Comparison of ENCODE assay signal across 16 mouse cellular contexts in genomic region chr11:104580091-104580490, GRCm38 (mm10). TPM values are rescaled to one million over a fixed set of nuclear protein-coding genes. Genes with fewer than 3 reads are reported as not detected.
A peak's percentile ranks its signal among the peaks of the same experiment; 100 is the strongest.
DNase-seq lines count a peak whose midpoint lies in the region; ATAC-seq and TF ChIP-seq lines count a peak whose summit lies in the region.
"Had no signal": no experiment of that assay in that cellular context is flagged by ENCODE, and none has a peak within 500 bp of the region (broad histone marks: within the 10 kb centered on the region; RNA-seq: fewer than 3 reads in every experiment).

No protein-coding gene starts in this region.

- no peaks in the 10 kb centered on the region for H3K9me3 ChIP-seq in heart, embryonic 13.5 days
- no peaks in the 10 kb centered on the region for H3K9me3 ChIP-seq in midbrain, postnatal 0 days (ENCODE audit: low read length)
- no peaks in the 10 kb centered on the region for H3K9me3 ChIP-seq in midbrain, embryonic 11.5 days (ENCODE audit: control insufficient read depth, low read length)
- H3K9me3 ChIP-seq in stomach, postnatal 0 days (ENCODE audit: control insufficient read depth, low read length), result no peaks in the 10 kb centered on the region
- H3K9me3 ChIP-seq: forebrain, embryonic 13.5 days; neural tube, embryonic 13.5 days had no signal

- intact Hi-C loops in heart, adult 2 months (cut with DNase I), result no loop called here

- TF ChIP-seq EP300 in heart, adult 2 months (IDR thresholded peaks at IDR 0.05; ENCODE audit: insufficient read depth, low read depth, low read length), result no peak
- TF ChIP-seq EP300 in stomach, postnatal 0 days (optimal IDR thresholded peaks at IDR 0.05), result no peak

- H3K36me3 ChIP-seq in heart, embryonic 13.5 days, result peaks cover 60% of the 10 kb centered on the region
- H3K36me3 ChIP-seq in heart, adult 2 months (ENCODE audit: control insufficient read depth, insufficient read depth, low read length), result no peaks in the 10 kb centered on the region
- no peaks in the 10 kb centered on the region for H3K36me3 ChIP-seq in midbrain, postnatal 0 days (ENCODE audit: insufficient read depth, low read length)
- no peaks in the 10 kb centered on the region for H3K36me3 ChIP-seq in midbrain, embryonic 11.5 days (ENCODE audit: control insufficient read depth, insufficient read depth, low read length)
- H3K36me3 ChIP-seq in stomach, postnatal 0 days (ENCODE audit: control insufficient read depth, insufficient read depth, low read length), result no peaks in the 10 kb centered on the region
- H3K36me3 ChIP-seq: neural tube, embryonic 13.5 days had no signal

- no peak for DNase-seq in heart, adult 2 months
- DNase-seq in kidney, postnatal 10 days, result peak; percentile 27
- DNase-seq in kidney, adult 8-10 months, result no peak
- DNase-seq in midbrain, postnatal 0 days (ENCODE audit: low spot score), result peak; percentile 20
- no peak for DNase-seq in midbrain, embryonic 11.5 days (ENCODE audit: low spot score, missing footprints)
- DNase-seq in stomach, postnatal 0 days (ENCODE audit: low spot score), result no peak
- DNase-seq: adrenal gland, adult 8-10 months; cerebellum, adult 2 months; kidney, postnatal 36 days; left cerebral cortex, postnatal 4 days; thymus, adult 18-20 months had no signal

- H3K4me3 ChIP-seq in heart, embryonic 13.5 days, result peak overlapping the region; percentile 66
- no peak overlapping the region for H3K4me3 ChIP-seq in heart, adult 2 months
- H3K4me3 ChIP-seq in midbrain, postnatal 0 days (ENCODE audit: low read depth, low read length), result no peak overlapping the region
- H3K4me3 ChIP-seq in midbrain, embryonic 11.5 days (ENCODE audit: low read depth, low read length), result no peak overlapping the region
- no peak overlapping the region for H3K4me3 ChIP-seq in stomach, postnatal 0 days (ENCODE audit: low read depth, low read length)
- H3K4me3 ChIP-seq: forebrain, embryonic 13.5 days; neural tube, embryonic 13.5 days had no signal

- no peaks in the 10 kb centered on the region for H3K27me3 ChIP-seq in heart, embryonic 13.5 days (replicated peaks)
- no peaks in the 10 kb centered on the region for H3K27me3 ChIP-seq in heart, adult 2 months (ENCODE audit: control insufficient read depth, insufficient read depth, low read length)
- H3K27me3 ChIP-seq in midbrain, postnatal 0 days (ENCODE audit: insufficient read depth, low read length), result no peaks in the 10 kb centered on the region
- H3K27me3 ChIP-seq in midbrain, embryonic 11.5 days (ENCODE audit: control insufficient read depth, insufficient read depth, low read length), result no peaks in the 10 kb centered on the region
- no peaks in the 10 kb centered on the region for H3K27me3 ChIP-seq in stomach, postnatal 0 days (ENCODE audit: control insufficient read depth, insufficient read depth, low read length)
- H3K27me3 ChIP-seq: forebrain, embryonic 13.5 days; neural tube, embryonic 13.5 days had no signal

- H3K9ac ChIP-seq in heart, embryonic 13.5 days, result peak overlapping the region; percentile 94
- H3K9ac ChIP-seq in heart, adult 2 months (ENCODE audit: low read depth, low read length), result no peak overlapping the region
- no peak overlapping the region for H3K9ac ChIP-seq in midbrain, postnatal 0 days (replicated peaks; ENCODE audit: low read length, poor library complexity, severe bottlenecking)
- no peak overlapping the region for H3K9ac ChIP-seq in midbrain, embryonic 11.5 days (ENCODE audit: low read length)
- H3K9ac ChIP-seq in stomach, postnatal 0 days (ENCODE audit: low read length), result no peak overlapping the region
- H3K9ac ChIP-seq: forebrain, embryonic 13.5 days; neural tube, embryonic 13.5 days had no signal

- ATAC-seq in heart, embryonic 13.5 days (ENCODE audit: extremely low read depth, insufficient number of reproducible peaks, low FRiP score, low TSS enrichment), result no peak
- ATAC-seq in midbrain, postnatal 0 days (ENCODE audit: low FRiP score), result no peak
- ATAC-seq in midbrain, embryonic 11.5 days (ENCODE audit: low FRiP score), result no peak
- ATAC-seq in stomach, postnatal 0 days (ENCODE audit: low FRiP score, low TSS enrichment), result no peak
- ATAC-seq: CD4-positive, CD25-positive, alpha-beta regulatory T cell, adult 4 months; forebrain, embryonic 13.5 days had no signal

- 31% methylated on average over 6 of the region's 6 CpGs for whole genome bisulfite sequencing in heart, embryonic 13.5 days
- 39% methylated on average over 6 of the region's 6 CpGs for WGBS in heart, adult 2 months
- WGBS in midbrain, postnatal 0 days, result 62% methylated on average over 6 of the region's 6 CpGs
- WGBS in midbrain, embryonic 11.5 days, result 82% methylated on average over 6 of the region's 6 CpGs
- WGBS in stomach, postnatal 0 days, result 61% methylated on average over 6 of the region's 6 CpGs

- peak overlapping the region; percentile 73 for H3K4me2 ChIP-seq in heart, embryonic 13.5 days
- H3K4me2 ChIP-seq in midbrain, postnatal 0 days (ENCODE audit: low read depth, low read length, poor library complexity, severe bottlenecking), result no peak overlapping the region
- no peak overlapping the region for H3K4me2 ChIP-seq in midbrain, embryonic 11.5 days
- H3K4me2 ChIP-seq in stomach, postnatal 0 days (replicated peaks; ENCODE audit: low read depth), result no peak overlapping the region
- H3K4me2 ChIP-seq: forebrain, embryonic 13.5 days; liver, embryonic 11.5 days; neural tube, embryonic 13.5 days had no signal

- TF ChIP-seq POLR2A in heart, adult 2 months (IDR thresholded peaks at IDR 0.05; ENCODE audit: insufficient read depth, low read depth, low read length), result no peak

- TF ChIP-seq CTCF in heart, adult 2 months (IDR thresholded peaks at IDR 0.05), result no peak
- TF ChIP-seq CTCF in midbrain, postnatal 0 days (IDR thresholded peaks at IDR 0.05), result no peak
- TF ChIP-seq CTCF in stomach, postnatal 0 days (IDR thresholded peaks at IDR 0.05; ENCODE audit: low read depth), result no peak

- H3K27ac ChIP-seq in heart, embryonic 13.5 days (replicated peaks), result peak overlapping the region; percentile 97
- H3K27ac ChIP-seq in heart, adult 2 months, result no peak overlapping the region
- H3K27ac ChIP-seq in midbrain, postnatal 0 days (ENCODE audit: low read depth, low read length), result no peak overlapping the region
- no peak overlapping the region for H3K27ac ChIP-seq in midbrain, embryonic 11.5 days (ENCODE audit: low read depth, low read length)
- H3K27ac ChIP-seq in stomach, postnatal 0 days (replicated peaks), result no peak overlapping the region
- H3K27ac ChIP-seq: forebrain, embryonic 13.5 days; neural tube, embryonic 13.5 days had no signal

- H3K79me2 ChIP-seq in heart, adult 2 months (replicated peaks; ENCODE audit: control insufficient read depth, insufficient read depth, low read length), result no peaks in the 10 kb centered on the region

- peaks cover 71% of the 10 kb centered on the region for H3K4me1 ChIP-seq in heart, embryonic 13.5 days
- peaks cover 5% of the 10 kb centered on the region for H3K4me1 ChIP-seq in heart, adult 2 months (ENCODE audit: control insufficient read depth, insufficient read depth, low read length)
- 0 out of 2 replicates have a peak, but pooled peaks cover 3% of the 10 kb centered on the region for H3K4me1 ChIP-seq in midbrain, postnatal 0 days (ENCODE audit: insufficient read depth, low read length)
- H3K4me1 ChIP-seq in midbrain, embryonic 11.5 days (ENCODE audit: control insufficient read depth, insufficient read depth, low read length), result no peaks in the 10 kb centered on the region
- no peaks in the 10 kb centered on the region for H3K4me1 ChIP-seq in stomach, postnatal 0 days (replicated peaks; ENCODE audit: control insufficient read depth, insufficient read depth)
- H3K4me1 ChIP-seq: forebrain, embryonic 13.5 days; neural tube, embryonic 13.5 days had no signal

RNA-seq across cellular contexts. Expression of gene Itgb3, which starts 27.7 kb away (rescaled TPM):
- 5.0 and 5.1 TPM in 2 replicates for polyA plus RNA-seq in heart, embryonic 13.5 days (2015; fragmentation: Nextera tagmentation; extraction: Ambion mirVana)
- 1 to 10 TPM; 2.3 to 8.1 TPM for total RNA-seq in heart, adult 2 months (2021)
- 2.7 and 3.6 TPM in 2 replicates for polyA plus RNA-seq in heart, adult 2 months (2012; rRNA removed)
- 1.5 and 1.7 TPM in 2 replicates for total RNA-seq in midbrain, postnatal 0 days (2014; rRNA removed)
- polyA plus RNA-seq in midbrain, postnatal 0 days (2015; fragmentation: Nextera tagmentation; extraction: Ambion mirVana), result 0.62 and 0.83 TPM in 2 replicates
- 1.5 and 1.7 TPM in 2 replicates for polyA plus RNA-seq in midbrain, embryonic 11.5 days (2014; fragmentation: Nextera tagmentation; extraction: Ambion mirVana)
- 4.7 and 5.1 TPM in 2 replicates for polyA plus RNA-seq in stomach, postnatal 0 days (2015; fragmentation: Nextera tagmentation; extraction: Ambion mirVana)

RNA-seq across cellular contexts. Expression of gene Myl4, which starts 29.6 kb away (rescaled TPM):
- 2,381 and 2,697 TPM in 2 replicates for polyA plus RNA-seq in heart, embryonic 13.5 days (2015; fragmentation: Nextera tagmentation; extraction: Ambion mirVana)
- 100 to 1,000 TPM; 484 to 619 TPM for total RNA-seq in heart, adult 2 months (2021)
- 1,288 and 1,402 TPM in 2 replicates for polyA plus RNA-seq in heart, adult 2 months (2012; rRNA removed)
- 2.5 and 4.0 TPM in 2 replicates for total RNA-seq in midbrain, postnatal 0 days (2014; rRNA removed)
- 4.6 and 5.4 TPM in 2 replicates for polyA plus RNA-seq in midbrain, postnatal 0 days (2015; fragmentation: Nextera tagmentation; extraction: Ambion mirVana)
- polyA plus RNA-seq in midbrain, embryonic 11.5 days (2014; fragmentation: Nextera tagmentation; extraction: Ambion mirVana), result 1.1 and 1.7 TPM in 2 replicates
- polyA plus RNA-seq in stomach, postnatal 0 days (2015; fragmentation: Nextera tagmentation; extraction: Ambion mirVana), result 6.8 and 9.5 TPM in 2 replicates

RNA-seq across cellular contexts. Expression of gene Cdc27, which starts 29.7 kb away (rescaled TPM):
- polyA plus RNA-seq in heart, embryonic 13.5 days (2015; fragmentation: Nextera tagmentation; extraction: Ambion mirVana), result 31.7 TPM in 2 replicates
- total RNA-seq in heart, adult 2 months (2021), result 10 to 100 TPM; 23.2 to 24.6 TPM
- polyA plus RNA-seq in heart, adult 2 months (2012; rRNA removed), result 4.6 and 10.7 TPM in 2 replicates
- 33.5 and 42.4 TPM in 2 replicates for total RNA-seq in midbrain, postnatal 0 days (2014; rRNA removed)
- 34.1 and 34.9 TPM in 2 replicates for polyA plus RNA-seq in midbrain, postnatal 0 days (2015; fragmentation: Nextera tagmentation; extraction: Ambion mirVana)
- 59.0 and 65.9 TPM in 2 replicates for polyA plus RNA-seq in midbrain, embryonic 11.5 days (2014; fragmentation: Nextera tagmentation; extraction: Ambion mirVana)
- polyA plus RNA-seq in stomach, postnatal 0 days (2015; fragmentation: Nextera tagmentation; extraction: Ambion mirVana), result 11.7 and 13.9 TPM in 2 replicates

Comparison
In these comparisons a context has a peak if more than half of its experiments do, and no peak if none do; other contexts are left out.
1. DNase-seq: peak in kidney, postnatal 10 days (single experiment) and midbrain, postnatal 0 days (single experiment); none in heart, adult 2 months (0 of 2), kidney, adult 8-10 months (0 of 2), midbrain, embryonic 11.5 days (single experiment) and stomach, postnatal 0 days (single experiment).
2. RNA of gene Myl4, which starts 29.6 kb away (polyA plus RNA-seq): 2,381 to 2,697 TPM in heart, embryonic 13.5 days and 1,288 to 1,402 TPM in heart, adult 2 months; 6.8 to 9.5 TPM in stomach, postnatal 0 days, 4.6 to 5.4 TPM in midbrain, postnatal 0 days and 1.1 to 1.7 TPM in midbrain, embryonic 11.5 days; every median in the first group is over 100 times any median in the second.